Mouse (Mus musculus): Measurements from ENCODE around the gene Nsmce3. TPM values are rescaled to one million over a fixed set of nuclear protein-coding genes. Genes with fewer than 3 reads are reported as not detected.

The Nsmce3 gene
- total RNA-seq, 2 experiments from 2014 or later = 3.6 to 3.8 TPM

DNA sequence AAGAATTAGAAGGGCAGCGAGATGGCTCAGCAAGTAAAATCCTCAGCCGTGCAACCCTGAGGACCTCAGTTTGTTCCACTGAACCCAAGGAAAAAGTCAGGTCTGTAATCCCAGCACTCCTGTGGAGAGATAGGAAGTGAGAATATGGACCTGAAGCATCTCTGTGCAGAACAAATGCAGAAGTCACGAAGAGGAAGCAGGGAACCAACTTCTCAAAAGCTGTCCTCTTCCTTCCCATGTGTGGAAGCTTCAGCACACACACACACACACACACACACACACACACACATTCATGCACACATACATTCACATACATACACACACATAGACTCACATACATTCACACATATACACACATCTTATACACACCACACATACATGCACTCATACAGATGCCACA lies 9.3 kb downstream of the Nsmce3 start:
- ATAC-seq (ENCODE audit: poor library complexity, severe bottlenecking) = peak; percentile 76

DNA sequence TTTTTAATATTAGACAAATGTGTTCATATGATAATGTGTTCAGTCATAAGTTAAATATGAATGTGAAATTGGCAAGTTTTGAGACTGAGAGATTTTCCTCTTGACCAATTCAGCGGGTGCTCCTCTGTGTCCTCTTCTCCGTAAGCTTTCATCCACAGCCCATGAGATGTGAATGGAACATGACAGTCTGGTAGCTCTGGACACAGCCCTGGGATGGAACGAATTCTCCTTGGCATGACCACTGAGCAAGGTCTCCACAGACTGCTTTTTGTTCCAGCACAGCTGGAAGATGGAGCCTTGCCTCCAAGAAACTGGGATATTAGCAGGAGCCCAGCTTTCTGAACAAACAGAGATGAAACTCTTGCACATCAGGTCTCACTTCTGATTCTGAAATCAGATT lies 9.8 kb downstream of the Nsmce3 start:
- no peak for ATAC-seq (ENCODE audit: poor library complexity, severe bottlenecking)

DNA sequence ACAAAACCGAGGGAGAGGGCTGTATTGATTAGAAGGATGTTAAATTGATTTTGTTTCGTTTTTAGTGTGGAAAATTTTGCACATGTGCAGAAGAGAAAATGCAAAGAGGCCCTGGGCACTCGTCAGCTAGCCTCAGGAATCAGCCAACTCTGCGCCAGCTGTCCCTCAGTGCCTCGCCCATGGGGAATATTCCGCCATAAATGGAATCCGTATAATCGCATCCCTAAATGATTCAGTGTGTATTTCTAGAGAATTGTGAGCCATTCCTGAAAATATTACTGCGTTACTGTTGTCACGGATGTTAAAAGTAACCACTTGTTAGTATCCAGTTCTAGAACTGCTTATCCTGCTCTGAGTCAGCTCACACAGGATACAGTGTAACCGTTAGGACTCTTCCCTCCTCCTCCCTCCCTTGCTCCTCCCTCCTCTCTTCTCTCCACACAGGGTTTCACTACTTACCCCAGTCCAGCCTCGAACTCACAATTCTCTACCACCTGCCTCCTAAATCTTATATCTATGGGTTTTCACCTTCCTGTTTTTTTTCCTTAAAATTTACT lies 16.2 kb downstream of the Nsmce3 start:
- ATAC-seq (ENCODE audit: poor library complexity, severe bottlenecking) = no peak

- ATAC-seq (ENCODE audit: poor library complexity, severe bottlenecking) = no peak
These were observed 16.8 kb downstream of the Nsmce3 start for GRCm38 (mm10) chr7:64855976-64856375.

GRCm38 (mm10) chr7:64855389-64855927 lies 17.3 kb downstream of the Nsmce3 start:
- ATAC-seq (ENCODE audit: poor library complexity, severe bottlenecking) = no peak

DNA sequence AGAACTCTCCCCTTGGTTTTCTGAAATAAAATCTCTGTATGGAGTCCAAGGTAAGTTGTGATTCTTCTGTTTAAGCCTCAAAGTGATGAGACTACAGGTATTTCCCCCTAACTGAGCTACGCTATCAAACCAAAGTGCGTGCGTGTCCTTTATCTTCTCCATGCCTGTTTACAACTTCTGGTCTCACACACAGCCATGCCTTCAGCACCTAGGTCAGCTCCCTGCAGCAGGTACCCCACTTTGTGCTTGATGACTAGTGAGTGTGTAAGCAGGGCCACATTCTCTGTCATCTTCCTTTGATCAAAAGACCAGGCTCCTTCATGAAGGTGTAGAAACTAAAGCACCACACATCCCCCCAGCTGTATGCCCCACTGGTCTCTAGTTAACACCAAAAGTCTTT lies 22.0 kb downstream of the Nsmce3 start:
- ATAC-seq (ENCODE audit: poor library complexity, severe bottlenecking) = no peak

GRCm38 (mm10) chr7:64847366-64847899 lies 25.4 kb downstream of the Nsmce3 start:
- no peak for ATAC-seq (ENCODE audit: poor library complexity, severe bottlenecking)

DNA sequence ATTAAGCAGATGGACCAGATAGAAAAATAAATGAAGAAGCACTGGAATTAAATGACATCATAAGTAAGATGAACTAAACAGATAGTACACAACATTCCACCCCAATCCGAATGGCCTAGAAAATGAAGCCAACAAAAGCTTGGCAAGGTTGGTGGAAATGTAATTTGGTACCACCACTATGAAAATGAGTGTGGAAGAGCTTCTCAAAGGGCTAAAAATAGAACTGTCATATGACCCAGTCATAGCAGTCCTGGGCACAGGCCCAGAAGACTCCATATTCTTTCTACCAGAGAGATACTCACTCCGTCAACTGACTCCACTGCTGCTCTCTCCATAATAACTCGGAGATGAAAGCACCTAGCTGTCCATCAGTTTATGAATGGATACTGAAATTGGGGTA lies 26.7 kb downstream of the Nsmce3 start:
- ATAC-seq (ENCODE audit: poor library complexity, severe bottlenecking) = no peak

- ATAC-seq (ENCODE audit: poor library complexity, severe bottlenecking) = no peak
These were observed 31.7 kb downstream of the Nsmce3 start for GRCm38 (mm10) chr7:64840946-64841659.

GRCm38 (mm10) chr7:64840576-64840895 lies 32.3 kb downstream of the Nsmce3 start:
- no peak for ATAC-seq (ENCODE audit: poor library complexity, severe bottlenecking)

GRCm38 (mm10) chr7:64839801-64840575 lies 32.8 kb downstream of the Nsmce3 start:
- ATAC-seq (ENCODE audit: poor library complexity, severe bottlenecking) = no peak

GRCm38 (mm10) chr7:64839281-64839680 lies 33.5 kb downstream of the Nsmce3 start:
- ATAC-seq (ENCODE audit: poor library complexity, severe bottlenecking) = no peak

DNA sequence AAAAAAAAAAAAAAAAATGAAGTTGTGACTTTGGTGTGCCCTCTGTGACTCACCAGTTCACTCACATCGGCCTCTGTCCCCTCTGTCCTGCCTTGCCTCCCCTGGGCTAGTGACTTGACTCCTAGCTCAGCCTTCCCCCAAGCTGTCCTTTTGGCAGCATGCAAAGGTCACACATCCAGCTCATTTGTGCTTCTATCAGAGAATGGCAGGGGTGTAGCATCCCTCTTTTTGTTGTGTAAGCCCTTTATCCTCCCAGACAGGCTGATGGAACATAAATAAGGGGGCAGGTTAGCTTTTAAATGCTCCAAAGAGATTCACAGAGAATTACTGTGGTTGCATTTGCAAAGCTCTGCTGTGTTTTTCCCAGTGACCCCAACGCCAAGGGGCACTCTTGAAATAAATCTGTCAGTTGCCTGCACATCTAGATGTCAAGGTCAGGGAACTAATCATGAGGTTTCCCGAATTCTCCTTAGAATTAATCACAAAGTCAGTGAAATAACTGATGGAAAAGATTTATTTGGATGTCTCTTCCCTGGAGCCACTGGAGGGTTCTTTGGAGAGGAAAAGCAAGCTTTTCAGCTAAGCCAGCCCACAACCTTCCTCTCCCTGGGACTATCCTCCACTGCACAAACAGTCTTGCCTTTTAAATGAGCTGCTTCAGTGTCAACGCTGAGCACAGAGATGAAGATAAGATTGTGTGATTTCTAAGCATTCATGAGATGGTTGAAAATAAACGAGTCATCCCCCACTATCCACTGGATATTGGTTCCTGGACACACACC lies 42.4 kb downstream of the Nsmce3 start:
- no peak for ATAC-seq (ENCODE audit: poor library complexity, severe bottlenecking)

DNA sequence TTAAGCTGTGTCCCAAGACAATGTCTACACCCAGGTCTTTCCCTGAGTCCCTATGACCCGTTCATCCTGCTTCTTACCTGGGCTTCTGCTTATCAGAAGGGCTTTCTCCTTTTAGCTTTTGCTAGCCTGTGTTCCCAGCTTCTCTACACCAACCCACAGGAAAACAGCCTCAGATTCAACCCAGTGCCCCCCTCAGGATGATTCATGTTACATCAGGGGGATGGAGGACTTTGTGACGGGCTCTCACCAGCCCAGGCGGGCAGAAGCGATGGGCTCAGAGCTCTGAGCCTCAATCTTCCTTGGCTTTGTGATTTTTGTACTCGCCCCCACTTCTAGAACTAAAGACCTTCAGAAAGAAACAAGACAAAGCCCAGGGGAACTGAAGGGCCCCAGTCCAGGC lies 51.7 kb downstream of the Nsmce3 start:
- no peak for ATAC-seq (ENCODE audit: poor library complexity, severe bottlenecking)

GRCm38 (mm10) chr7:64819683-64820082 lies 53.1 kb downstream of the Nsmce3 start:
- no peak for ATAC-seq (ENCODE audit: poor library complexity, severe bottlenecking)
